ENCODE assay signal across 22 mouse cellular contexts in the genomic region with DNA sequence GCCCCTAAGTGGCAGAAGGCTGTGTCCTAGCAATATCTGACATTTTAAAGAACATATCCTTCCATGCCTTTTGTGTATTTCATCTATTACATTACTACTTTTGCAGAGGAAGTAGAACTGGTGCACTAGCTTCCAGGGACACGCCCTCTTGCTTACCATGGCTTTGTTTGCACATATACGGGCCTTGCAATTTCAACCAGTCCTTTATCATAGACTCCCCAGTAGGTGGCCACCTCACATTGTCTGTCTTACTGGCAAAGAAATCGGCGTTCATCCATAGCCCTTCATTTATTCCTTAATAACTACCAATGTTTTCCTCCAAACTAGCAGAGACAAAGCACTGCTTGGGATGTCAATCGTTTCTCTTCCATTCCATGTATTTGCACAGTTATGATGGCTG.
DNase-seq lines count a peak whose midpoint lies in the region; ATAC-seq and TF ChIP-seq lines count a peak whose summit lies in the region.
"Had no signal": no experiment of that assay in that cellular context is flagged by ENCODE, and none has a peak within 500 bp of the region (broad histone marks: within the 10 kb centered on the region; RNA-seq: fewer than 3 reads in every experiment).

No protein-coding gene starts in this region.

- H3K27ac ChIP-seq in hindbrain, postnatal 0 days, result no peak overlapping the region
- H3K27ac ChIP-seq in hindbrain, embryonic 13.5 days, result no peak overlapping the region
- H3K27ac ChIP-seq in liver, embryonic 14.5 days, result no peak overlapping the region
- H3K27ac ChIP-seq: embryonic facial prominence, embryonic 12.5 days; hindbrain, embryonic 15.5 days; limb, embryonic 12.5 days; lung, embryonic 15.5 days; neural tube, embryonic 12.5 days; stomach, embryonic 15.5 days had no signal

- H3K4me3 ChIP-seq in hindbrain, postnatal 0 days (ENCODE audit: low read length), result no peak overlapping the region
- no peak overlapping the region for H3K4me3 ChIP-seq in hindbrain, embryonic 13.5 days
- H3K4me3 ChIP-seq in liver, embryonic 14.5 days (ENCODE audit: insufficient read depth in 1 of 2, low read depth in 2 of 2, low read length in 2 of 2), result no peak overlapping the region
- H3K4me3 ChIP-seq: embryonic facial prominence, embryonic 12.5 days; hindbrain, embryonic 15.5 days; limb, embryonic 12.5 days; lung, embryonic 15.5 days; neural tube, embryonic 12.5 days; stomach, embryonic 15.5 days had no signal

- no peaks in the 10 kb centered on the region for H3K4me1 ChIP-seq in hindbrain, postnatal 0 days (ENCODE audit: insufficient read depth, low read length)
- H3K4me1 ChIP-seq in hindbrain, embryonic 13.5 days (replicated peaks), result 0 out of 2 replicates have a peak, but pooled peaks cover 4% of the 10 kb centered on the region
- no peaks in the 10 kb centered on the region for H3K4me1 ChIP-seq in liver, embryonic 14.5 days (replicated peaks; ENCODE audit: control insufficient read depth in 2 of 2, insufficient read depth in 2 of 2, low read length in 1 of 2)
- H3K4me1 ChIP-seq: embryonic facial prominence, embryonic 12.5 days; hindbrain, embryonic 15.5 days; limb, embryonic 12.5 days; lung, embryonic 15.5 days; neural tube, embryonic 12.5 days; stomach, embryonic 15.5 days had no signal

- H3K36me3 ChIP-seq in hindbrain, postnatal 0 days (ENCODE audit: insufficient read depth, low read length), result no peaks in the 10 kb centered on the region
- H3K36me3 ChIP-seq in hindbrain, embryonic 13.5 days, result no peaks in the 10 kb centered on the region
- no peaks in the 10 kb centered on the region for H3K36me3 ChIP-seq in liver, embryonic 14.5 days (replicated peaks; ENCODE audit: control insufficient read depth, insufficient read depth, low read depth)
- H3K36me3 ChIP-seq: embryonic facial prominence, embryonic 12.5 days; G1E; hindbrain, embryonic 15.5 days; limb, embryonic 12.5 days; lung, embryonic 15.5 days; neural tube, embryonic 12.5 days; stomach, embryonic 15.5 days had no signal

- H3K4me2 ChIP-seq in hindbrain, postnatal 0 days (ENCODE audit: low read depth, low read length), result no peak overlapping the region
- no peak overlapping the region for H3K4me2 ChIP-seq in hindbrain, embryonic 13.5 days
- no peak overlapping the region for H3K4me2 ChIP-seq in liver, embryonic 14.5 days (ENCODE audit: low read depth)
- H3K4me2 ChIP-seq: embryonic facial prominence, embryonic 12.5 days; hindbrain, embryonic 15.5 days; limb, embryonic 12.5 days; lung, embryonic 15.5 days; neural tube, embryonic 12.5 days; stomach, embryonic 15.5 days had no signal

- peak; percentile 25; the same call in 1 of the 2 replicates for TF ChIP-seq CTCF in hindbrain, postnatal 0 days (IDR thresholded peaks at IDR 0.05; ENCODE audit: low read depth)
- 0 out of 2 replicates have a peak, but pooled peaks have one; percentile 13 for TF ChIP-seq CTCF in liver, embryonic 14.5 days (IDR thresholded peaks at IDR 0.05; ENCODE audit: low read depth)

- 68% methylated on average over 5 of the region's 5 CpGs for WGBS in hindbrain, postnatal 0 days
- WGBS in hindbrain, embryonic 13.5 days, result 81% methylated on average over 5 of the region's 5 CpGs
- 45% methylated on average over 5 of the region's 5 CpGs for WGBS in liver, embryonic 14.5 days (ENCODE audit: insufficient replicate concordance)

- no peaks in the 10 kb centered on the region for H3K27me3 ChIP-seq in hindbrain, postnatal 0 days (ENCODE audit: insufficient read depth, low read length)
- no peaks in the 10 kb centered on the region for H3K27me3 ChIP-seq in hindbrain, embryonic 13.5 days
- H3K27me3 ChIP-seq in liver, embryonic 14.5 days (ENCODE audit: control insufficient read depth, insufficient read depth, low read length), result no peaks in the 10 kb centered on the region
- H3K27me3 ChIP-seq: embryonic facial prominence, embryonic 12.5 days; hindbrain, embryonic 15.5 days; limb, embryonic 12.5 days; lung, embryonic 15.5 days; neural tube, embryonic 12.5 days; stomach, embryonic 15.5 days had no signal

- no peaks in the 10 kb centered on the region for H3K9me3 ChIP-seq in hindbrain, postnatal 0 days (ENCODE audit: low read length)
- H3K9me3 ChIP-seq in hindbrain, embryonic 13.5 days, result no peaks in the 10 kb centered on the region
- no peaks in the 10 kb centered on the region for H3K9me3 ChIP-seq in liver, embryonic 14.5 days (ENCODE audit: control insufficient read depth, low read length)
- H3K9me3 ChIP-seq: embryonic facial prominence, embryonic 12.5 days; hindbrain, embryonic 15.5 days; limb, embryonic 12.5 days; lung, embryonic 15.5 days; neural tube, embryonic 12.5 days; stomach, embryonic 15.5 days had no signal

- TF ChIP-seq EP300 in liver, embryonic 14.5 days (IDR thresholded peaks at IDR 0.05; ENCODE audit: low read depth), result no peak

- ATAC-seq in hindbrain, postnatal 0 days, result no peak
- ATAC-seq in hindbrain, embryonic 13.5 days (ENCODE audit: low FRiP score), result no peak
- ATAC-seq in liver, embryonic 14.5 days (ENCODE audit: insufficient read depth), result no peak
- ATAC-seq in erythroblast, adult 5-6 weeks (replicated peaks; ENCODE audit: low FRiP score, poor library complexity, severe bottlenecking), result no peak
- ATAC-seq: forebrain, postnatal 0 days had no signal

- DNase-seq in hindbrain, postnatal 0 days (ENCODE audit: low spot score), result no peak
- DNase-seq in liver, embryonic 14.5 days (ENCODE audit: low read depth in 3 of 3, low spot score in 3 of 3), result no peak
- DNase-seq in liver (no peak), 416B (ENCODE audit: low read depth) (peak; percentile 44), adipocyte (ENCODE audit: low spot score) (peak; percentile 56)
- DNase-seq in testis, postnatal 10 days (ENCODE audit: low spot score), result no peak
- DNase-seq: adrenal gland, adult 8-10 months; cerebellum, adult 11-12 months; cerebellum, postnatal 36 days; forebrain, postnatal 0 days; heart, postnatal 14 days; right cerebral cortex, postnatal 14 days; thymus, postnatal 25 days had no signal

- H3K9ac ChIP-seq in hindbrain, postnatal 0 days (replicated peaks; ENCODE audit: low read length), result no peak overlapping the region
- no peak overlapping the region for H3K9ac ChIP-seq in hindbrain, embryonic 13.5 days
- H3K9ac ChIP-seq in liver, embryonic 14.5 days (replicated peaks), result no peak overlapping the region
- H3K9ac ChIP-seq: embryonic facial prominence, embryonic 12.5 days; forebrain, postnatal 0 days; hindbrain, embryonic 15.5 days; limb, embryonic 12.5 days; lung, embryonic 15.5 days; neural tube, embryonic 12.5 days; stomach, embryonic 15.5 days had no signal

Comparison
In these comparisons a context has a peak if more than half of its experiments do, and no peak if none do; other contexts are left out.
1. DNase-seq: peak in 416B (single experiment) and adipocyte (single experiment); none in hindbrain, postnatal 0 days (single experiment), liver, embryonic 14.5 days (0 of 3), liver (single experiment) and testis, postnatal 10 days (single experiment).